Mouse (Mus musculus) neural tube, embryonic 15.5 days (tissue): ENCODE measurements around the gene Prph. TPM values are rescaled to one million over a fixed set of nuclear protein-coding genes. Genes with fewer than 3 reads are reported as not detected.

ENCODE experiments used
- ATAC-seq: fragments of 200-750 bp; cut with Nextera tagmentation; 2 replicates; pipeline ENCODE4 v1.8.0; 2017; ENCODE audit warnings: mild to moderate bottlenecking, moderate TSS enrichment, moderate library complexity; ENCODE audit not compliant: low FRiP score
- H3K27ac ChIP-seq: fragments of 300-500 bp; sonication (generic); replicated peaks from 2 replicates; pipeline ENCODE4 v1.5.1; 2015; ENCODE audit warnings: mild to moderate bottlenecking, inconsistent platforms
- H3K27me3 ChIP-seq: fragments of 300-500 bp; sonication (generic); replicated peaks from 2 replicates; pipeline ENCODE4 v1.6.1; 2015; ENCODE audit warnings: inconsistent platforms
- H3K36me3 ChIP-seq: fragments of 300-500 bp; sonication (generic); 2 replicates; pipeline ENCODE4 v1.6.1; 2015; ENCODE audit warnings: inconsistent platforms
- H3K4me1 ChIP-seq: fragments of 300-500 bp; sonication (generic); 2 replicates; pipeline ENCODE4 v1.6.1; 2015; ENCODE audit warnings: inconsistent platforms
- H3K4me2 ChIP-seq: fragments of 300-500 bp; sonication (generic); 2 replicates; pipeline ENCODE4 v1.6.1; 2015; ENCODE audit warnings: inconsistent platforms, mild to moderate bottlenecking, moderate library complexity
- H3K4me3 ChIP-seq: fragments of 300-500 bp; sonication (generic); replicated peaks from 2 replicates; pipeline ENCODE4 v1.5.1; 2015; ENCODE audit warnings: mild to moderate bottlenecking, inconsistent platforms
- H3K9ac ChIP-seq: fragments of 300-500 bp; sonication (generic); replicated peaks from 2 replicates; pipeline ENCODE4 v1.6.1; 2015; ENCODE audit warnings: mild to moderate bottlenecking, inconsistent platforms
- H3K9me3 ChIP-seq: fragments of 300-500 bp; sonication (generic); replicated peaks from 2 replicates; pipeline ENCODE4 v1.6.1; 2016; ENCODE audit warnings: inconsistent platforms
- WGBS: fragments of 180-500 bp; shearing (Covaris S2); methylation state at CpG from one replicate; pipeline ENCODE4 v1.1.7; 2015; ENCODE audit warnings: mixed read lengths; 5-methylcytosine and 5-hydroxymethylcytosine counted together
- polyA plus RNA-seq: library from polyadenylated mRNA; unstranded; fragments of >200 nt; fragmentation: Nextera tagmentation; extraction: Ambion mirVana; gene quantifications from 2 replicates; pipeline ENCODE4 v1.2.1, GENCODE M21; 2015

Gene Prph
- polyA plus RNA-seq, 1 experiment from 2014 or later = 209 TPM

GRCm38 (mm10) chr15:99094631-99095270, 39.8 kb downstream of the Prph start:
- Histone ChIP-seq H3K4me3 (no peak overlapping the region), H3K27ac (no peak overlapping the region), H3K27me3 (peaks cover 76% of the 10 kb centered on the region), H3K9ac (no peak overlapping the region), H3K36me3 (no peaks in the 10 kb centered on the region), H3K4me2 (peak overlapping the region; percentile 38), H3K9me3 (no peaks in the 10 kb centered on the region), H3K4me1 (peaks cover 53% of the 10 kb centered on the region)
- peak; percentile 25; the same call in 1 of the 2 replicates for ATAC-seq
- WGBS = under 1% methylated on average over 27 of the region's 27 CpGs

DNA sequence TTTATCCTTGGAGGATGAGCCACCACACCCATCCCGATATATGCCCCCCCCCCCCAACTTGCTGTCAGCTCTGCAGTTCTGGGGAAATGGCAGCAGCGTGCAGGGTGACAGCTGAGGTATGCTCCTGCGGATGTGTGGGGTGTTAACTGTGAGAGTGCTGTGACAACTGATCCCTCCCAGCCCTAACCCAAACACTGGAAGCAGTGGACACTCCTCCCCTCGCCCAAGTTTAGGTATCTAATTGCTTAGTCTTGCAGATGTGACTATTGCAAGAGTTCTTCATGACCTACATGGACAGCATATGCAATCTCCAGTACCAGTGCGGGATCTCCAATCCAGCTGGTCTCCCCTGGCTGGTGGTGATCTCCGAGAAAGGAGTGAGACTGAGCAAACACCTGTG, 40.4 kb downstream of the Prph start:
- H3K27me3 ChIP-seq = peaks cover 77% of the 10 kb centered on the region

DNA sequence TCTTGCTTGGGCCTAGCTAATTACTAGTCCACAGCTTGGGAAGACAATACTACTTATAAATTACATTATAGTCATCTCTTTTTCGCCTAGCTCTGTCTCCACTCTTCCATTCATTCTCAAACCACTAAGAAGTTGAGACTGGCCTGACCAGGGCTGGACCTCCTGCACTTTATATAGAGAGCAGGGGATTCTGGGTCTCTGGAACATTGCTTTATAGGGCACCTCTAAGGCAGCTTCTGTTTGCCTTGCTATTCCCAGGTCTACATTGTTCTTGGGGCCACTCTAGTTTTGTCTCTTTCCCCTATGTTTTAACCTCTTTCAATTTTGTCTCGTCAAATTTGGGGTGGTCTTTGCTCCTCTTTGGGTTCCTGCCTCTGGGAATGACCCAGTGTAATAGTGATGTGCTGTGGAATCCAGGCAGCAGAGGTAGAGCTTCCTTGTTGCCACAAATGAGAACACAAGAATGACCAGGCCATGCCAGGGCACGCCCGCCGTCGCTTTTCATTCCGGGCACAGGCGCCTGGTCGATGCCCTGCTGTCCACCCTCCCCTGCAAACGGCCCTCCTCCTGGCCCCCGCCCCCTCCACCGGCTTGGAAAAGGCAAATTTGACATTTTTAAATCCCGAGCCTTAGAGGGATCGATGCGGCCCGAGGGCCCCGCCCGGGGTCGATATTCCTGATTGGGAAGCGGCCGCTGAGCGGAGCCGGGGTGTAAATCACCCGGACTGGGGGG, 41.3 kb downstream of the Prph start:
- no peak overlapping the region for H3K27ac ChIP-seq
- H3K4me2 ChIP-seq = peak overlapping the region; percentile 83
- no peak for ATAC-seq
- WGBS = 3% methylated on average over 24 of the region's 24 CpGs
- H3K4me3 ChIP-seq = peak overlapping the region; percentile 41
- H3K36me3 ChIP-seq = no peaks in the 10 kb centered on the region
- peaks cover 80% of the 10 kb centered on the region for H3K27me3 ChIP-seq
- H3K4me1 ChIP-seq = peaks cover 53% of the 10 kb centered on the region
- no peaks in the 10 kb centered on the region for H3K9me3 ChIP-seq
- peak overlapping the region; percentile 26; the same call in 1 of the 2 replicates for H3K9ac ChIP-seq

More for the DNA sequence above, 40.4 kb downstream of the Prph start:
- H3K36me3 ChIP-seq = no peaks in the 10 kb centered on the region
- ATAC-seq = no peak
- 8% methylated on average over 6 of the region's 6 CpGs for whole genome bisulfite sequencing
- no peak overlapping the region for H3K4me3 ChIP-seq
- H3K4me1 ChIP-seq = peaks cover 53% of the 10 kb centered on the region
- H3K9me3 ChIP-seq = no peaks in the 10 kb centered on the region
- H3K27ac ChIP-seq = no peak overlapping the region
- H3K4me2 ChIP-seq = peak overlapping the region; percentile 38; the same call in 1 of the 2 replicates
- no peak overlapping the region for H3K9ac ChIP-seq

GRCm38 (mm10) chr15:99096831-99097500, 42.0 kb downstream of the Prph start:
- Histone ChIP-seq H3K4me2 (peak overlapping the region; percentile 83), H3K9ac (peak overlapping the region; percentile 26; the same call in 1 of the 2 replicates), H3K27me3 (peaks cover 80% of the 10 kb centered on the region), H3K4me3 (peak overlapping the region; percentile 41), H3K27ac (no peak overlapping the region), H3K9me3 (no peaks in the 10 kb centered on the region), H3K4me1 (peaks cover 53% of the 10 kb centered on the region), H3K36me3 (no peaks in the 10 kb centered on the region)
- ATAC-seq = no peak
- 0% methylated on average over 50 of the region's 58 CpGs for WGBS

DNA sequence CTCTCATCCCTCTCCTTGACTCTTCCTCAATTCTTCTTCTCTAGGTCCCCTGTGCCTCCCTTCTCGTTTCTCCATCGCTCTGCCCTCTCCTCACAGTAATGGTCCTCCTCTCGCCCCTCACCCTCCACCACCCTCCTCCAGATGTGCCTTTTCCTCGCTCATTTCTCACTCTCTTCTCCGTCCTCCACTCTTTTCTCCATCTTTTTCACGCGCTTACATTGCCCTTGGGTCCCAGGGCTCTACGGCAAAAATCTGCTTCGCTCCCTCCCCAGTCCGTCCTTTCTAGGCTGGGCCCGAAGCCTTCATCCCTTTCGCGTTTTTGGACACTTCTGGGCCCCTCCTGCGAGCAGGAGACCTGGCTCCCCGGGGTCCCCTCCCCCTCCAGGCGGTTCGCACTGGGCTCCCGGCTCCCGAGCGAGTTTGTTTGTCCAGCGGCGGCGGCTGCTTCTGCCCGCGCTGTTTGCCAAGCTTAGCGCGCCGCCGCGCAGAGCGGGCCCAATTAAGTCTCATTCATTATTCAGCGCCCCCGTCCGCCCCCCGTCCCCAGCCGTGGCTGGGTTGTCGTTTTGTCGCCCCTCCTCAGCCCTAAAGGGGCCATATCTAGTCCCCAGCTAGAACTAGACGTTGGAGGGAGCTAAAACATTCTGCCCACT, 43.0 kb downstream of the Prph start:
- under 1% methylated on average over 39 of the region's 39 CpGs for WGBS
- ATAC-seq = no peak
- Histone ChIP-seq H3K27me3 (peaks cover 70% of the 10 kb centered on the region), H3K4me1 (peaks cover 53% of the 10 kb centered on the region), H3K9ac (peak overlapping the region; percentile 14; the same call in 1 of the 2 replicates), H3K9me3 (no peaks in the 10 kb centered on the region), H3K36me3 (no peaks in the 10 kb centered on the region), H3K4me3 (peak overlapping the region; percentile 33), H3K27ac (no peak overlapping the region), H3K4me2 (peak overlapping the region; percentile 83)

GRCm38 (mm10) chr15:99098493-99098861, 43.5 kb downstream of the Prph start:
- Histone ChIP-seq H3K27me3 (peaks cover 69% of the 10 kb centered on the region), H3K4me2 (peak overlapping the region; percentile 83), H3K4me3 (peak overlapping the region; percentile 33; the same call in 1 of the 2 replicates), H3K9me3 (no peaks in the 10 kb centered on the region), H3K36me3 (no peaks in the 10 kb centered on the region), H3K4me1 (peaks cover 50% of the 10 kb centered on the region), H3K27ac (no peak overlapping the region), H3K9ac (no peak overlapping the region)
- ATAC-seq = no peak
- 4% methylated on average over 9 of the region's 9 CpGs for WGBS

DNA sequence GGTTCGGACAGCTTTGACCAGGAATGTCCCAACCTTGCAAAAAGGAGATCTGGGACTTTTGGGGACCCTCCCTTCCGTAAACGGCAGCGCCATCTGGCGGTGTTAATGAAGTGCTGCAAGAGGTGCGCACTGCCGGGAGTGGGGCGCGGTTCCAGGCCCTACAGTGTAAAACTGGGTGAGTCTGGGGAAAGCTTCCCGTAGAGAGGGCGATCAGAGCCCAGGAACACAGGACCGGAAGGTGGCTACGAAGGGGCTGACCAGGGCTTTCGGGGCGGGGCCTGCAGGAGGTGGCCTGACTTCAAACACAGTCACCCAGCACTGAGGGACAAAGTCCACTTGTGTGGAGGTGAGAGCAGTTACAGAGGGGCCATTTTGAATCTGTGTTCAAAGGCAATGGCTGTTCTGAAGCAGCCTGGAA, 44.2 kb downstream of the Prph start:
- Histone ChIP-seq H3K9ac (no peak overlapping the region), H3K36me3 (no peaks in the 10 kb centered on the region), H3K27me3 (peaks cover 69% of the 10 kb centered on the region), H3K4me2 (peak overlapping the region; percentile 83), H3K4me1 (peaks cover 45% of the 10 kb centered on the region), H3K27ac (no peak overlapping the region), H3K4me3 (0 out of 2 replicates have a peak overlapping the region, but pooled peaks have one; percentile 1), H3K9me3 (no peaks in the 10 kb centered on the region)
- WGBS = 2% methylated on average over 15 of the region's 15 CpGs
- ATAC-seq = no peak

- no peak for ATAC-seq
- Histone ChIP-seq H3K9ac (no peak overlapping the region), H3K4me3 (no peak overlapping the region), H3K9me3 (no peaks in the 10 kb centered on the region), H3K4me2 (no peak overlapping the region), H3K27me3 (peaks cover 63% of the 10 kb centered on the region), H3K36me3 (no peaks in the 10 kb centered on the region), H3K27ac (no peak overlapping the region), H3K4me1 (peaks cover 38% of the 10 kb centered on the region)
- WGBS = 49% methylated on average over 3 of the region's 3 CpGs
Observed at GRCm38 (mm10) chr15:99099984-99100383, 45.0 kb downstream of the Prph start.

DNA sequence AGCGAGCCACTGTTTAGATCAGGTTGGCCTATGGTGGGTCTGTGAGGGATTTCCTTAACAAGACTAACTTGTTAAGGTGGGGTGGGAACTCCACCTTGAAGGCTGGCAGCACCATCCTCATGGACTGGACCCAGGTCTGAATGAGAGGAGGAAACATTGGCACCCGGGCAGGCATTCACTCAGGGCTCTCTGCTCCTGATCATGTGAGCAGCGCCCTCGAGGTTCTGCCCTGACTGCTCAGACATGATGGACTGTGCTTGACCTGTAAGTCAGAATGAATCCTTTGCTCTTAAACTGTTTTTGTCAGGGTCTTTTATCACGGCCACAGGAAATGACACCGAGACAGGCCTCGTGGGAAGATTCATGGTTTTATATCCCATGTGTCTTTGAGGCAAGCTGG, 50.3 kb downstream of the Prph start:
- no peaks in the 10 kb centered on the region for H3K9me3 ChIP-seq
- no peak overlapping the region for H3K27ac ChIP-seq
- WGBS = 47% methylated on average over 7 of the region's 7 CpGs
- H3K9ac ChIP-seq = no peak overlapping the region
- H3K36me3 ChIP-seq = no peaks in the 10 kb centered on the region
- no peaks in the 10 kb centered on the region for H3K4me1 ChIP-seq
- no peak overlapping the region for H3K4me3 ChIP-seq
- H3K27me3 ChIP-seq = peaks cover 12% of the 10 kb centered on the region; the same call in 1 of the 2 replicates
- H3K4me2 ChIP-seq = no peak overlapping the region
- no peak for ATAC-seq

DNA sequence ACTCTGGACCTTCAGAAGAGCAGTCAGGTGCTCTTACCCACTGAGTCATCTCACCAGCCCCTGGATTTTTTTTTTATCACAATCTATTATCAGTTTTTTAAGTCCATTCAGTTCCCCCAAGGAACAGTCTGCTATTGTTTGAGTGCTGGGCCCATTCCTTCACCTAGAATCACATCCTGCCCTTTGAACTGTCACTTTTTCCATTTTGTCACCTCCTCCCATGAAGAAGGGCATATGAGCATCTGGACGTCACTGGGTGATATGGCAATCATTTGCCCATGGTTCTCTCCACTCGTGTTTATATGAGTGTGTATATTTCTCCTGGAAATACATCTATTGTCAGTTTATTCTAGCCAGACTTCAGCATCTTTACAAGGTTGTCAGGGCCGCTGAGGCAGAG, 52.9 kb downstream of the Prph start:
- H3K9me3 ChIP-seq = no peaks in the 10 kb centered on the region
- no peak for ATAC-seq
- H3K27me3 ChIP-seq = no peaks in the 10 kb centered on the region
- WGBS = 84% methylated on average over 3 of the region's 3 CpGs
- no peaks in the 10 kb centered on the region for H3K36me3 ChIP-seq
- no peak overlapping the region for H3K4me3 ChIP-seq
- no peak overlapping the region for H3K9ac ChIP-seq
- H3K4me1 ChIP-seq = no peaks in the 10 kb centered on the region
- H3K4me2 ChIP-seq = no peak overlapping the region
- H3K27ac ChIP-seq = no peak overlapping the region
